Mouse (Mus musculus) CH12.LX (cell line): ENCODE results near the gene Tinf2. TPM values are rescaled to one million over a fixed set of nuclear protein-coding genes. Genes with fewer than 3 reads are reported as not detected.

Experiments
- DNase-seq: peaks from one replicate; pipeline ENCODE4 v3.0.0-alpha.2; 2013; ENCODE audit errors: extremely low read depth
- H3K27ac ChIP-seq: 2 replicates; pipeline ENCODE4 v1.5.1; 2012; ENCODE audit warnings: low read depth, mild to moderate bottlenecking, control low read depth, moderate library complexity; ENCODE audit not compliant: insufficient read depth
- H3K27me3 ChIP-seq: replicated peaks from 2 replicates; pipeline ENCODE3; 2012; ENCODE audit warnings: inconsistent platforms
- H3K36me3 ChIP-seq, 2 experiments: replicated peaks in 1 of 2; 2 replicates each; pipeline versions ENCODE3 to v1.6.1; 2012; ENCODE audit warnings: inconsistent platforms in 1 of 2, low read length in 1 of 2, mild to moderate bottlenecking in 1 of 2, mixed read lengths in 1 of 2, moderate library complexity in 1 of 2; ENCODE audit not compliant: control insufficient read depth in 1 of 2, insufficient read depth in 1 of 2
- H3K4me1 ChIP-seq, 2 experiments: 2 replicates each; pipeline ENCODE4 v1.6.1; 2012; ENCODE audit warnings: inconsistent platforms in 1 of 2, moderate library complexity in 1 of 2; ENCODE audit not compliant: insufficient read depth in 2 of 2, control insufficient read depth in 1 of 2
- H3K4me2 ChIP-seq: 2 replicates; pipeline ENCODE4 v1.6.1; 2012; ENCODE audit warnings: low read depth, mild to moderate bottlenecking, control low read depth; ENCODE audit not compliant: poor library complexity, insufficient read depth, severe bottlenecking
- H3K4me3 ChIP-seq, 3 experiments: fragments of 150-350 bp in 1 of 3; sonication (generic) in 1 of 3; replicated peaks in 1 of 3; 2 replicates each; pipeline versions ENCODE3 to v1.5.1; 2011 to 2012; ENCODE audit warnings: low read depth in 2 of 3, low read length in 2 of 3, mild to moderate bottlenecking in 2 of 3, moderate library complexity in 2 of 3, control low read depth in 1 of 3, improper control_type of control experiment in 1 of 3, inconsistent platforms in 1 of 3, mixed read lengths in 1 of 3; ENCODE audit not compliant: poor library complexity in 1 of 3
- H3K79me2 ChIP-seq: replicated peaks from 2 replicates; pipeline ENCODE4 v1.6.1; 2012; ENCODE audit warnings: mild to moderate bottlenecking, moderate library complexity; ENCODE audit not compliant: control insufficient read depth, poor library complexity, insufficient read depth, severe bottlenecking; ENCODE audit errors: extremely low read depth
- H3K9ac ChIP-seq: 2 replicates; pipeline ENCODE4 v1.6.1; 2012; ENCODE audit warnings: low read depth, mild to moderate bottlenecking, control low read depth, moderate library complexity; ENCODE audit not compliant: insufficient read depth
- H3K9me3 ChIP-seq: replicated peaks from 2 replicates; pipeline ENCODE3; 2012; ENCODE audit warnings: low read length, inconsistent platforms, mixed read lengths
- BHLHE40 ChIP-seq: IDR thresholded peaks from 2 replicates; pipeline ENCODE4 v1.6.1; 2011; ENCODE audit warnings: mild to moderate bottlenecking, low read depth, low read length, improper control_type of control experiment
- CHD1 ChIP-seq: IDR thresholded peaks from 2 replicates; pipeline ENCODE4 v1.6.1; 2012; ENCODE audit warnings: low read depth, low read length, improper control_type of control experiment, inconsistent platforms
- ELF1 ChIP-seq: IDR thresholded peaks from 2 replicates; pipeline ENCODE4 v1.6.1; 2014; ENCODE audit warnings: low read depth, mild to moderate bottlenecking, inconsistent platforms, low read length, improper control_type of control experiment
- ETS1 ChIP-seq: conservative IDR thresholded peaks from 2 replicates; pipeline ENCODE4 v1.6.1; 2012; ENCODE audit warnings: low read depth, mild to moderate bottlenecking, inconsistent platforms, low read length, improper control_type of control experiment, moderate library complexity
- GABPA ChIP-seq: IDR thresholded peaks from 2 replicates; pipeline ENCODE4 v1.6.1; 2012; ENCODE audit warnings: low read depth, low read length, improper control_type of control experiment, inconsistent platforms; ENCODE audit not compliant: insufficient replicate concordance
- HCFC1 ChIP-seq: IDR thresholded peaks from 2 replicates; pipeline ENCODE4 v1.6.1; 2012; ENCODE audit warnings: low read depth, mild to moderate bottlenecking, inconsistent platforms, low read length, improper control_type of control experiment
- JUN ChIP-seq: IDR thresholded peaks from 2 replicates; pipeline ENCODE4 v1.6.1; 2011; ENCODE audit warnings: low read depth, mild to moderate bottlenecking, low read length, improper control_type of control experiment, moderate library complexity; ENCODE audit not compliant: insufficient read depth
- JUND ChIP-seq: conservative IDR thresholded peaks from 2 replicates; pipeline ENCODE4 v1.6.1; 2011; ENCODE audit warnings: low read depth, low read length, improper control_type of control experiment
- KAT2A ChIP-seq: IDR thresholded peaks from 2 replicates; pipeline ENCODE4 v1.6.1; 2012; ENCODE audit warnings: low read length, improper control_type of control experiment, inconsistent platforms; ENCODE audit not compliant: insufficient replicate concordance
- MAFK ChIP-seq: IDR thresholded peaks from 2 replicates; pipeline ENCODE4 v1.6.1; 2011; ENCODE audit warnings: low read length, improper control_type of control experiment; ENCODE audit not compliant: insufficient replicate concordance
- MAX ChIP-seq: IDR thresholded peaks from 2 replicates; pipeline ENCODE4 v1.6.1; 2011; ENCODE audit warnings: low read length, improper control_type of control experiment
- MAZ ChIP-seq: IDR thresholded peaks from 2 replicates; pipeline ENCODE4 v1.6.1; 2012; ENCODE audit warnings: low read depth, mild to moderate bottlenecking, inconsistent platforms, low read length, improper control_type of control experiment, moderate library complexity
- MEF2A ChIP-seq: IDR thresholded peaks from 2 replicates; pipeline ENCODE4 v1.6.1; 2014; ENCODE audit warnings: low read depth, mild to moderate bottlenecking, inconsistent platforms, low read length, improper control_type of control experiment, borderline replicate concordance
- NELFE ChIP-seq: IDR thresholded peaks from 2 replicates; pipeline ENCODE4 v1.6.1; 2011; ENCODE audit warnings: low read depth, low read length, improper control_type of control experiment
- NRF1 ChIP-seq: IDR thresholded peaks from 2 replicates; pipeline ENCODE4 v1.6.1; 2014; ENCODE audit warnings: low read depth, mild to moderate bottlenecking, inconsistent platforms, low read length, improper control_type of control experiment, moderate library complexity
- PAX5 ChIP-seq: IDR thresholded peaks from 2 replicates; pipeline ENCODE4 v1.6.1; 2012; ENCODE audit warnings: low read length, inconsistent platforms, mixed read lengths
- POLR2A ChIP-seq: IDR thresholded peaks from 2 replicates; pipeline ENCODE4 v1.6.1; 2011; ENCODE audit warnings: low read depth, mild to moderate bottlenecking, improper control_type of control experiment, low read length
- POLR2AphosphoS2 ChIP-seq: IDR thresholded peaks from 2 replicates; pipeline ENCODE4 v1.6.1; 2011; ENCODE audit warnings: low read depth, low read length, improper control_type of control experiment
- RAD21 ChIP-seq: IDR thresholded peaks from 2 replicates; pipeline ENCODE4 v1.6.1; 2011; ENCODE audit warnings: low read depth, mild to moderate bottlenecking, low read length, improper control_type of control experiment, moderate library complexity
- RCOR1 ChIP-seq: conservative IDR thresholded peaks from 2 replicates; pipeline ENCODE4 v1.6.1; 2012; ENCODE audit warnings: low read depth, mild to moderate bottlenecking, inconsistent platforms, low read length, improper control_type of control experiment
- SIN3A ChIP-seq: IDR thresholded peaks from 2 replicates; pipeline ENCODE4 v1.6.1; 2012; ENCODE audit warnings: low read length, improper control_type of control experiment, inconsistent platforms
- TBP ChIP-seq: conservative IDR thresholded peaks from 2 replicates; pipeline ENCODE4 v1.6.1; 2011; ENCODE audit warnings: low read depth, low read length, improper control_type of control experiment
- UBTF ChIP-seq: IDR thresholded peaks from 2 replicates; pipeline ENCODE4 v1.6.1; 2012; ENCODE audit warnings: low read depth, mild to moderate bottlenecking, inconsistent platforms, low read length, improper control_type of control experiment, moderate library complexity
- USF1 ChIP-seq: IDR thresholded peaks from 2 replicates; pipeline ENCODE4 v1.6.1; 2014; ENCODE audit warnings: low read depth, mild to moderate bottlenecking, inconsistent platforms, low read length, improper control_type of control experiment
- USF2 ChIP-seq: conservative IDR thresholded peaks from 2 replicates; pipeline ENCODE4 v1.6.1; 2011; ENCODE audit warnings: low read depth, low read length, improper control_type of control experiment
- ZC3H11A ChIP-seq: IDR thresholded peaks from 2 replicates; pipeline ENCODE4 v1.6.1; 2012; ENCODE audit warnings: low read depth, mild to moderate bottlenecking, inconsistent platforms, low read length, improper control_type of control experiment
- ZKSCAN1 ChIP-seq: IDR thresholded peaks from 2 replicates; pipeline ENCODE4 v1.6.1; 2012; ENCODE audit warnings: low read depth, inconsistent platforms, low read length, improper control_type of control experiment, borderline replicate concordance
- ZNF384 ChIP-seq: IDR thresholded peaks from 2 replicates; pipeline ENCODE4 v1.6.1; 2012; ENCODE audit warnings: low read depth, low read length, improper control_type of control experiment, inconsistent platforms
- dilution Hi-C: fragments of 300-500 bp; cut with MboI; formaldehyde crosslinking; loops from 2 replicates; pipeline ENCODE4 v1.14.3; 2020; ENCODE audit warnings: low sequenced_read_pairs; ENCODE audit not compliant: extremely low pct_unique_long_range_greater_than_20kb, extremely low pct_ligation_motif_present
- in situ Hi-C: fragments of 300-500 bp; cut with MboI; formaldehyde crosslinking; loops from 3 replicates; pipeline ENCODE4 v1.14.3; 2019; ENCODE audit warnings: low sequenced_read_pairs, low pct_ligation_motif_present, low pct_unique_long_range_greater_than_20kb, mixed read lengths
- polyA plus RNA-seq: library from polyadenylated mRNA; unstranded; fragments of >175 nt; gene quantifications from 2 replicates; pipeline ENCODE4 v1.2.1, GENCODE M21; 2012; ENCODE audit warnings: low read depth; ENCODE audit not compliant: insufficient read length
- total RNA-seq, 2 experiments: library from RNA; depleted of rRNA; stranded (reverse); fragments of 300-350 nt in 1 of 2; fragments of >200 nt in 1 of 2; gene quantifications; 2 replicates each; pipeline ENCODE4 v1.2.3; 2012 to 2014

The Tinf2 gene
- total and polyA plus RNA-seq, 3 experiments: 23.3 to 31.1 (median 29.1) TPM

GRCm38 (mm10) chr14:55709509-55709908, 27.9 kb upstream of the Tinf2 start:
- H3K4me3 ChIP-seq: no peak overlapping the region
- TF ChIP-seq USF2: no peak
- no peak for TF ChIP-seq NELFE
- TF ChIP-seq ELF1: no peak
- no peak for TF ChIP-seq MAX
- TF ChIP-seq NRF1: no peak
- TF ChIP-seq HCFC1: no peak
- no peak for TF ChIP-seq CHD1
- no peaks in the 10 kb centered on the region for H3K9me3 ChIP-seq
- H3K4me1 ChIP-seq: no peaks in the 10 kb centered on the region
- no peak overlapping the region for H3K4me2 ChIP-seq
- no peak overlapping the region for H3K9ac ChIP-seq
- dilution Hi-C loops (no loop called here), in situ Hi-C loops (no loop called here)
- no peak for DNase-seq
- H3K36me3 ChIP-seq: no peaks in the 10 kb centered on the region
- no peak overlapping the region for H3K27ac ChIP-seq
- H3K79me2 ChIP-seq: no peaks in the 10 kb centered on the region
- peaks cover 2% of the 10 kb centered on the region for H3K27me3 ChIP-seq

- in situ Hi-C loops (no loop called here), dilution Hi-C loops (no loop called here)
- no peak overlapping the region for H3K9ac ChIP-seq
Measured at GRCm38 (mm10) chr14:55707397-55707796, 25.8 kb upstream of the Tinf2 start.

GRCm38 (mm10) chr14:55706051-55706600, 24.5 kb upstream of the Tinf2 start:
- Histone ChIP-seq H3K36me3 (no peaks in the 10 kb centered on the region), H3K4me3 (no peak overlapping the region), H3K27ac (no peak overlapping the region), H3K27me3 (peaks cover 2% of the 10 kb centered on the region), H3K79me2 (no peaks in the 10 kb centered on the region), H3K9ac (no peak overlapping the region), H3K4me1 (peaks cover 0 to under 1% of the 10 kb centered on the region in 2 experiments; a peak in 2 of 4 replicates), H3K9me3 (no peaks in the 10 kb centered on the region), H3K4me2 (no peak overlapping the region)
- TF ChIP-seq ZNF384 (no peak), CHD1 (no peak), USF2 (no peak), JUND (no peak), POLR2A (no peak), ZC3H11A (no peak), KAT2A (no peak), SIN3A (no peak), PAX5 (no peak), MAFK (no peak), USF1 (no peak), NRF1 (no peak), ETS1 (no peak), ZKSCAN1 (no peak), POLR2AphosphoS2 (no peak), RCOR1 (no peak), ELF1 (no peak)
- in situ Hi-C loops (no loop called here), dilution Hi-C loops (no loop called here)
- DNase-seq: no peak

More at GRCm38 (mm10) chr14:55707397-55707796, 25.8 kb upstream of the Tinf2 start:
- H3K79me2 ChIP-seq: no peaks in the 10 kb centered on the region
- H3K9me3 ChIP-seq: no peaks in the 10 kb centered on the region
- H3K4me2 ChIP-seq: no peak overlapping the region
- no peaks in the 10 kb centered on the region for H3K4me1 ChIP-seq
- H3K27ac ChIP-seq: no peak overlapping the region
- H3K36me3 ChIP-seq: no peaks in the 10 kb centered on the region
- no peak for TF ChIP-seq PAX5
- TF ChIP-seq MEF2A: no peak
- no peak for TF ChIP-seq RCOR1
- no peak for TF ChIP-seq MAFK
- no peak for TF ChIP-seq JUN
- no peak for TF ChIP-seq RAD21
- no peak for TF ChIP-seq BHLHE40
- TF ChIP-seq ZKSCAN1: no peak
- TF ChIP-seq TBP: no peak
- no peak for TF ChIP-seq KAT2A
- no peak for TF ChIP-seq MAZ
- TF ChIP-seq GABPA: no peak
- TF ChIP-seq UBTF: no peak
- H3K4me3 ChIP-seq: no peak overlapping the region
- peaks cover 2% of the 10 kb centered on the region for H3K27me3 ChIP-seq
- no peak for DNase-seq
